Mouse (Mus musculus): ENCODE measurements around the gene Hspe1.
"Not testable (repeated sequence)": the region's sequence is repeated elsewhere in the genome, so short reads cannot be mapped to it uniquely, and the experiment has no call there.

Hspe1 gene

DNA sequence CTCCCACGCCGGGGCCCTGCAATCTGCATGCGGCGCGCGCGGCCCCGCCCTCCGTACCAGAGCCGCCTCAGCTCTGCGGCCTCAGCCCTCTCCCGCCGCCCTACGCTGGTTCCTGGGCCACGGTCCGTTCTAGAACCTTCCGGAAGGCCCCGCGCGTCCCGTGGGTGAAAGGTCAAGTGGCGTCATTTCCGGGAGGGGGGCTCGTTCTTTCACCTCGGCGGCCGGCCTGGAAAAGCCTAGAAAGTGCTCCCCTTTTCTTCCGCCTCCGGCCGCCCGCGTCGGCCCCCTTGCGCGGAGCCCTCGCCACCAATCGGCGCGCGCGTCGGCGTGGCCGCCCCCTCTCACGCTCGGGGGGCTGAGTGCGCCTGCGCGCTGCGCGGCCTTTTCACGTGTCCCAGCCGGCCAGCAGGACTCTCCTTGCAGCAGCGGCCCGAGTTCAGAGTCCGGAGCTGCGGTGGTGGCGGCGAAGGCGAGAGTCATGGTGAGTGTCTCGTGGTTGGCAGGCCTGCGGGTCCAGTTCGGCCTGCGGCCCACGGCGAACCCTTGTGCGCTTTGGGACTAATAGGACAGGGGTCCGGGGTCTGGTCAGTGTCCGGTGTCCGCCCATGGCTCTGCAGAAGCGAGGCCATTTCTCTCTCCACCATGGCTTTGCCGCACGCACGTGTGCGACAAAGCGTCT lies at the start of gene Hspe1, which contains the start of gene Hspd1:
Hspe1 (plus strand) TSS at position 201 of the 679 bp plus-strand sequence.
Hspd1 (minus strand) TSS at position 312 of the 679 bp plus-strand sequence.
- peak; percentile 98 for DNase-seq (ENCODE audit: extremely low read depth, low read depth)

DNA sequence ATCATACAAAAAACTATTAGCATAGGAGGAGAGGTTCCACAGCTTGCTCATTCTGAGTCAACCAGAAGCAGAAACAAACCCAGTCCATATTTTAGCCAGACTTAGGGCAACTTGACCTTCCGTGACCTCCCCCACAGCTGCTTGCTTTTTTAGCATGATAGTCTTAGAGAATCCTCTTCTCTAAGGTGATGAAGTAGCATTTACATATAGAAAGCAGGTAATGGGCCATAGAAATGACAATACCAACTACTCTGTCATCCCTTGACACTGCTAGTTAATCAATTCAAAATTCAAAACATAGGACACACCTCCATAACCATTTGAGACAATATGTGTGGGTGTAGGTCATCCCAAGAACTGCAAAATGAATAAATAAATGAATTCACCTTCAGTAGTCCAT lies 48.0 kb upstream of the Hspe1 start:
- DNase-seq (ENCODE audit: extremely low read depth, low read depth): no peak

DNA sequence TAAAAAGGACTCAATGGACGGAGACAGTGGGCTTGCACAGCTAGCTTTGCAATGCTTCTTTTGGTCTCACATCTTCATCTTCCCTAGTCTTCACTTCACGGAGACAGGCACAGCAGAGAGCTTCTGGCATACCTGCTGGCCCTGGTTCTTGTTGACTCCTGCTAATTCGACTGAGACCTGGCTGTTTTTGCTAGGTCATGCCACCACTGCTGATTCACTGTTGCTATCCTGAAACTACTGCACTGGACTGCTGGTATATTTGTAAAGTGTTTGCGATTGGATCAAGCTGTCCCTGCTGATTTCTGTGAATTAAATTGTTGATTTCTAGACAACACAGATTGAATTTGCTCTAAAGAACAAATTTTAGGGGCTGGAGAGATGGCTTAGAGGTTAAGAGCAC lies 46.2 kb upstream of the Hspe1 start:
- no peak for DNase-seq (ENCODE audit: extremely low read depth, low read depth)

DNA sequence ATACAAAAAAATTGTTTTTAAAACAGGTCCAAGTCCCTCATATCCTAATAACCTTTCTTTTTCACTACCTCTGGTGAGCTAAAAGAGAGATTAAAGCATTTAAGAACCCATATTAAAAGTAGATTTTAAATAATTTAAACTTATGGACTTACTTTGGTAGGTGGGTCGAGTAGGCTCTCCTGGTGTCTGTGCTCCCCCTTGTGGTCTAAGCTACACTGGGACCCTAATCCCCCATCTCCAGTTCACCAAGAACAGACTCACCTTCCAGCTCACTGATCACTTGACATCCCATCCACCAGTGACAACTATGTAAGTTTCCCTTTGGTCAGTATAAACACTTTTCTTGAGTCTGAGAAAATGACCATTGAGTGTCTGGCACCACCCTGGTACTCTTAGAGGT lies 45.7 kb upstream of the Hspe1 start:
- no peak for DNase-seq (ENCODE audit: extremely low read depth, low read depth)

DNA sequence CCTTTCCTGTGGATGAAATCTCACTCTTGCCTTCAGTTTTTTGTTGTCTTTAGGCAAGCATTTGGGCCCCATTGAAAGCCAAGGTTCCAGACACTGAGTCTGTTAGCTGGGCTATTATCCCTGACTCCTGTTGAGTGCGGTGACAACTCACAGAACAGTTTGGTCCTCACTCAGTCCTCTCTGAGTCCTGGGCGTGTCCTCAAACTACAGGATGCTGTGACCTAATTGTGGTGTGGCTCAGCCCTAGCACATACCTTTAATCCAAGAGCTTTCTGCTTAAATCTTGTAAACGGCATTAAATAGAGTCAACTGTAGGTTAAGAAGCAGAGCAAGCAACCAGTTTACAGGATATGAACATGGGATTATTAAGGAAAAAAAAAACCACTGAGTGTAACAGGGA lies 44.8 kb upstream of the Hspe1 start:
- DNase-seq (ENCODE audit: extremely low read depth, low read depth): no peak

DNA sequence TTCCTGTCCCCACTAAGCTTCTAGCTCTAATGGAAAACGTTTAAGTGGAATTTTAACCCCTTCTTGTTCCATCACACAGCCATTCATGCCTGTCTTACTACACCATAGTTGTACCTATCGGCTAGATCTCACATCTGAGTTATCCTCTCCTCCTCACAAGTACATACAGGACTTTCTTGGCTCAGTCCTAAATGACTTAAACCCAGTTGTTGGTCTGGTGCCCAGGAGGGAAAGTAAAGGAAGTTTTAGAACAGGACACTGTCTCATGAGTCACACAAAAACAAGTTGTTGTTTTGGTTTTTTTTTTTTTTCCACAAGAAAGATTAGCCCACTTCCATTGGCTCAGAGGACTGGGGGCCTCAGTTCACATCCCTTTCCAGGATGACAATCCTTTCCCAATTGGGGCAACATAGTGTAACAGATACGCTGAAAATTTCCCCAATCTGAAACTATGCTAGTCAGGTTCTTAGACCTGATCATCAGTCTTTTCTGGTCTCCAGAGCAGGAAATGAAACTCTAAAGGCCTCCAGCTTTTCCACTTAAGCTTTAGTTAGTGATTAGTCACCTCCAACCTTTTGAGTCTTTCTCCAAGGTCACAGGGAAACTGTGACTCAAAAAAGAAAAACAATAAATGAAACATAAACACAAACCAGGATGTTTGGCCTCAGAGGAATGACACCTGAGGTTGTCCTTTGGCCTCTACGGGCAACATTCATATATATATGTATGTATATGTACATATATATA lies 38.9 kb upstream of the Hspe1 start:
- no peak for DNase-seq (ENCODE audit: extremely low read depth, low read depth)

DNA sequence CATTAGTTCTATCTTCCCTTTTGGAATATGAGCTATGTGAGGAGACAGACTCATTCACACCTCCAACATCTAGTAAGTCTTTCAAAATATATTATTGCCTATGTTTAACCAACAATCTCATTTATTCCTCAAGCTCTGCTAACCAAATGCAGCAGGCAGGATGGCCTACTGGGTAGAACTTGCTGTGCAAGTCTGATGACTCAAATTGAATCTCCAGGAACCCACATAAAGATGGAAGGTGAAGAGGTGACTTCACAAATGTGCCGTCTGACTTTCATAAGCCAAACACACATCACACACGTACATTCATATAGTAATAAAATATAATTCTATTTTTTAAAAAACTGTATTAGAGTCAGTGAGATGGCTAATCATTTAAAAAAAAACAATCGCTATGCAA lies 36.3 kb upstream of the Hspe1 start:
- DNase-seq (ENCODE audit: extremely low read depth, low read depth): no peak

DNA sequence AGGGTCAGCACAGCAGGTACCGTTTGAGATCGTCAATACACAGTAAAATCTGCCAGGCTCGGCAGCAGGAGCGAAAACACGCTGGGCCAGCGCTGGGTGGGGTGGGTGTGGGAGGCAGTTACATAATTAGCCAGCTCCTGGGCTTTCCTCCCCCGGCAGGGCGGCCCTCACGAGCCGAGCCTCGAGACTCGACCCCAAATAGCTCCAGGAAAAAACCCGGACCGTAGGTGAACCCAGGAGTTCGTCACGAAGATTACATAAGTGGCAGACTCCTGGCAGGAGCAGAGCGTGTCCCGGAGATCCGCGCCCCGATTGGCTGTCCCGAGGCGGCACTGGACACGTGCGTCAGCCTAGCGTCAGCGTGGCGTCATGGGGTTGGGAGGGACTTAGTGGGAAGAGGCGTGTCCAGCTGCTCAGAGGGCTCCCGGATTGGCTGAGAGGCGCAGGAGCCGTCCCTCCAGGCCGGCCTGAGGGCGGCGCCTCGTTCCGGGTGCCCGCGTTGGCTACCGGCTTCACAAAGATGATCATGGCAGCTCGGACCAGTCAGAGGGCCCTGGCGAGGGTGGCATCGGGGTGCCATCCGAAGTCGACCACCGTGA lies 35.5 kb upstream of the Hspe1 start, which contains the start of gene Coq10b:
Coq10b (plus strand) TSS at position 416 of the 599 bp plus-strand sequence.
- peak; percentile 94 for DNase-seq (ENCODE audit: extremely low read depth, low read depth)

DNA sequence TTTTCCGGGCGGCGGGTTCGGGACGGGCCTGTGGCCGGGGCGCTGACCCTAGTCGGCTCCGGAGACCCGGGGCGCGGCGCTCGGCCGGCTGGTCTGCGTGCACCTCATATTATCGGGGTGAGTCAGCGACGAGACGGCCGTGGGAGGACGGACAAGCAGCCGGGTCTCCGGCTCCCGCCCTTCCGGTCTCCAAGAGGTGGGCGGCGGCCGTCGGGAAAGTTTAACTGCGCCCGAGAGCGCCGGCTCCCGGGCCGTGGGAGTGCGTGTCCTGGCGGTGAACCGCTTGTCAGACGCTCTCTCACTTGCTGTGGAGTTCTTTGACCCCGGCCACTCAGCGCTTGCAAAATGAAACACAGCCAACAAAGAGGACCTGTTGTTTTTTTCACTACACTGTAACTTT lies 34.9 kb upstream of the Hspe1 start:
- DNase-seq (ENCODE audit: extremely low read depth, low read depth): no peak

DNA sequence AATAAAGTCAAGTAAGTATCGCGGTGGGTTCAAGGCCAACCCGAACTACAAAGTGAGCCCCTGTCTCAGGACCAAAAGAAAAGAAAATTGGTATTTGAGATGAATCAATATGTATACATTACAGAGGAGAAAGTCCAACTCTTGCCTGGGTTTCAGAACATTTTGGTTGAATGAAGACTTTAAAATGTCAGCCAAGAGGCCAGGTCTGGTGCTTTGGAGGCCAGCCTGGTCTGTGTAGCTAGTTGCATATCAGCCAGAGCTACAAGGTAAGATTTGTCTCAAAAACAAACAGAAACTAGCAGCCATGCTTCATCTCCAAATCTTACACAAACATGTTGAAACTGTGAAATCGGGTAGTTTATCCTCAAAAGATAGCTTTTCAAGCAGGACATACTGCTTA lies 34.3 kb upstream of the Hspe1 start:
- no peak for DNase-seq (ENCODE audit: extremely low read depth, low read depth)

DNA sequence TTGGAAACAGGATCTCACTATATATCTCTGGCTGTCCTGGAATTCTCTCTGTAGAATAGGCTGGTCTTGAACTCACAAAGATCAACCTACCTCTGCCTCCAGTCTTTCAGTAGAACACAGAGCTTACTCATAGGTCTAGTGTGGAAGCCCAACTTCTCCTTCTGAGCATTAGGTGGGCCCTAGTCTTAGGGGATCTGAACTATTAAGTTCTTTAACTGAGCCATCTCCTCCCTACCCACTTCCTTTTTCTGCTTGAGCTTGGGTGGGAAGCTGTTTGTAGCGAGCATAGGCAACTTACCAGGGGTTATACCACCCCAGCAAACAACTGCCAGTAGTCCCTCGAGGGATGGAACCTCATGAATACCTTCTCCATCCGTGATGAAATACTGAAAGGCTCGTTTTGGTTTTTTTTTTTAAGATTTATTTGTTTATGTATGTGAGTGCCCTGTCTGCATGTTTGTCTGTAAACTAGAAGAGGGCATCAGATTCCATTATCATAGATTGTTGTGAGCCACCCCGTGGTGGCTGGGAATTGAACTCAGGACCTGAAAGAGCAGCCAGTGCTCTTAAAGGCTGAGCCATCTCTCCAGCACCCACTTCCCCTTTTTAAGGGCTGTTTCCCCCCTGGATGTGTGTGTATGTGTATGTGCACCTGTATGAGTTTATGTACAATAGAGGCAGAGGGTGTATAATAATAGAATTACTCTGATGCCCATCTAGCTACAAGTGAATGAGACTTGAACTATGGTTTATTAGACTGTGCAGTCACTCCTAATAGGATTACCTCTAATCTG lies 32.4 kb upstream of the Hspe1 start:
- DNase-seq (ENCODE audit: extremely low read depth, low read depth): peak; percentile 92

DNA sequence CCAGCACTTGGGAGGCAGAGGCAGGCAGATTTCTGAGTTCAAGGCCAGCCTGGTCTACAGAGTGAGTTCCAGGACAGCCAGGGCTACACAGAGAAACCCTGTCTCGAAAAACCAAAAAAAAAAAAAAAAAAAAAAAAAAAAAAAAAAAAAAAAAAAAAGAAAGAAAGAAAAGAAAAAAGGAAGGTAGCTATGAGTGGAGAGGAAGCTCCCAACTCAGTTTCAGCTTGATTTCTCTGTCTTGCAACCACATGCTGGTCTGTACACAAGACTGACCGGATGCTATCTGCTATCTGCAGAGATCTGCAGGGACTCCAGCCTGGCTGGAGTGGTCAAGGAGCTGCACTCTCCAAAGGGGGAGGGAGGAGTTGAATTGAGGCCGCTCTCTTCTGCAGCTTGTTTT lies 29.5 kb upstream of the Hspe1 start:
- DNase-seq (ENCODE audit: extremely low read depth, low read depth): not testable (repeated sequence)

DNA sequence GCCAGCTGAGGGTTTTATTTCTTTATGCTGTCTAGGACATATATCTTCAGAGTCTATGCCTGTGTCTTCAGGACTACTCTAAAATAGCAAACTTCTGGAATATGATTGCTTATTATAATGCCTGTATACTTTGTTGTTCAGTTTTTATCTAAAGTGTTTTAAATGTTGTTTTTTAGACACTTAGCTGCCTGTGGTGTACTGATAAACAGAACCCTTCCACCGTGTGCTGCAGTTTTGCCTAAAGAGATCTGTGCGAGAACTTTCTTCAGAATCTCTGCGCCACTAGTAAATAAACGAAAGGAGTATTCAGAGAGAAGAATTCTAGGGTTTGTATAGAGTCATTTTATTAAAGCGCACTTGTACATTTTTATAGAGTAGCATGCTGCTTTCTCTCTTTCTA lies 26.8 kb upstream of the Hspe1 start:
- no peak for DNase-seq (ENCODE audit: extremely low read depth, low read depth)

DNA sequence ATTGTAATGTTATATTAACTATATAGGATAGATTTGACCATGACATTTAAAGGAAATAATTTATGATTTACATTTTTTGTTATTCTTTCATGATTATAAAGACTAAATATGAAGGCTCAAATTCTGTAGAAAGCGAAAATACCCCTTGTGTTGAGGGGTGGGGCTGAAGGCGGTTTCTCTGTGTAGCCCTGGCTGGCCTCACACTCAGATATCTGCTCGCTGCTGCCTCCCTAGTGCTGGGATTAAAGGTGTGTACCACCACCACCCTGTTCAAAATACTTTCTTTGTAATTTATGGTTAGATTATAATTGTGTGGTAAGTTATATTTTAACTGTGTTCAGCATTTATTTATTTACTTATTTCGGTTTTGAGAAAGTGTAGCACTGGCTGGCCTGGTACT lies 26.2 kb upstream of the Hspe1 start:
- DNase-seq (ENCODE audit: extremely low read depth, low read depth): no peak

DNA sequence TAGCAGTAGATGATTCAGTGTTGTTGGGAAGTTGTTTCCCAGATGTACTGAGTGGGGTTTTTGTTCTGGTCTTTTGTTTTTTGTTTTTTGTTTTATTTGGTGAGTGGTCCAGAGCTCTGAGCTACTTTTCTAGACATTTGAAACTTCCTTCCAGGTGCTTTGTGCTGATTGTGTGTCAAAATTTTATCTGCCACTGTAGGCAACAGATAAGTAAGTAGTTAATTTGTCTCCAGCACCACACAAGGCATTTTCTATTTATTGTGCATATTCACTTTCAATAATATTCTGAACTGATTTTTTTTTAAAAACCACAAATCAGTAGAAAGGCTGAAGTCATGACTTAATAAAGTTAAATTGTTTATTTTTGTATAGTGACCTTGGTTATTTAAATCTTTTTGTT lies 15.6 kb upstream of the Hspe1 start:
- not testable (repeated sequence) for DNase-seq (ENCODE audit: extremely low read depth, low read depth)

DNA sequence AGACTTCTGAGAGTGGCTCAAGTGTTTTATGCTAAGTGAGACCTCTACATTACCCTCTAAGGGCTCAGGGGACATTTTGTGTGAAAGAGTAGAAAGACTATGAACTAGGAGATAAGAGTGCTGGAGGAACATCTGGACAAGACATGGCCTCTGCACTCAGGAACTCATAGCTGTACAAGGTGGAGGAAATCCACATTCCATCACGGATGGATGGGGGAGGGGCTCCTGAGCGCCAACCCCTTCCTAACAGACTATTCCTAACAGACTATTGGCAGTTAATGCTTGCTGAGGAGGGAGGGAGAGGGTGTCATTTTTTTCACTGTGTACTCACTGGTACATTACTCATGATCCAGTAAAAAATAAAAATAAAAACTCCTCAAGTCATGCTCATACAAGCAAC lies 13.2 kb upstream of the Hspe1 start:
- DNase-seq (ENCODE audit: extremely low read depth, low read depth): no peak

DNA sequence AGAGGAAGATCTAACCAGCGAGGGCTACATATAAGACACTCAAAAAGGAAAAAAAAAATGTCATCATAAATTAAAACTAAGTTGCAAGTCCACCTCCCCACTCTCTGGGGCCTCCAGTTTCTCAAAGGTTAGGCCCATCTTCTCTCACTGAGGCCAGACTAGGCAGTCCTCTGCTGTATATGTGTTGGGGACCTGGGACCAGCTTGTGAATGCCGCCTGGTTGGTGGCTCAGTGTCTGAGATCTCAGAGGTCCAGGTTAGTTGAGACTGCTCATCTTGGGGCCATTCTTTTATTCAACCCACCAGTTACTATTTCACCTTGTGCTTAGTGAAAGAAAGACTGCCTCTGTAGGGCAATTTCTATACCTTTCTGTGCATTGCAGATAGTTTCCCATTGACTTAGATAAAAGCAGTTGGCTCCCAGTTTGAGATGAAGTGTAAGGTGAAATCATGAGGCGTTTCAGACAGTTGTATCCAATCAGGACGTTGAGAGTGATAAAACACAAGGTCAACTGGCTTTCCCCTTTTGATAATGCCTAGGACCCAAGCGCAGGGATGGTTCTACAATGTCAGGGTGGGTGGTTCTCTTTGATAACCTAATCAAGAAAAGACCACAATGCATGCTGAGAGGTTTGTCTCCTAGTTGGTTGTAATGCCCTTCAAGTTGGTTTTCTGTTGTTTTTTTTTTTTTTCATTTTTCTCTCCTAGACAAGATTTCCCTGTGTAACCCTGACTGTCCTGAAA lies 12.1 kb upstream of the Hspe1 start:
- DNase-seq (ENCODE audit: extremely low read depth, low read depth): peak; percentile 90

DNA sequence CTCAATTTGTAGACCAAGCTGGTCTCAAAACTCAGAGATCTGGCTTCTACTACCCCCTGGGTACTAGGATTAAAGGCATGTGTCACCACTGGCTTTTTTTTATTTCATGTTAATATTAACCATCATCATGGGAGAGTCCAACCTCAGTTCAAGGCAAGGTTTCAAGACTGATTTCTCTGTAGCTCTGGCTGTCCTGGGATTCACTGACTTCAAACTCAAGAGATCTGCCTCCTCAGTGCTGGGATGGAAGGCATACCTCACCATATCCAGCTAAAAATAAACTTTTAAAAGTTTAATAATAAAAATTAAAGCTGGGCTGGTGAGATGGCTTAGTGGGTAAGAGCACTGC lies 11.6 kb upstream of the Hspe1 start:
- no peak for DNase-seq (ENCODE audit: extremely low read depth, low read depth)

DNA sequence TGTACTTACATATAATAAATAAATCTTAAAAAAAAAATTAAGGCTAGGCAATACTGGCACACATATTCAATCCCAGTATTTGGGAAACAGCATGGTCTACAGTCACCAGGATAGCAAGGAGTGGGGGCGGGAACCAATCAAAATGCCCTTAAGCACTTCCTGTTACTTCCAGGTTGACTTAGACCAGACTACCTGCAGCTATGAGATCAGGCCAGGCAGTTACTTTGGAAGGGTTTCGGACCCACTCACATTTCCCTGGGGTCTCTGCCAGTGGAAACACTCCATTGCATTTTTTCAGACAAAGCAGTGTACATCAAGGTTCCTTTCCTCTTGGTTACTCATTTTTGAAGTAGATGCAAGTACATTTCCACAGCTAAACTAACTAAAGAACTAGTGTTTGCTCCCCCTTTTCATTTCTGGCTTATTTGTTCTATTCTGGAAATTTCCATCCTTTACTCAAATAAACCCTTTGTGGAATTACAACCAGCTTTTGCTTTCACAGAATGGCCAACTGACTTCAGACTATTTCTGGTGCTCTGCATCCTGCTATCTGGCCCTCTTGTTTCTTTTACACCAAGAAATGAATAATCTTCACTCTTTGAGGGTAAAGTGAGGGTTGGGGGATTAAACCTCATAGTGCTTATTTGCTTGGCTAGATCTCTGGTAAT lies 10.9 kb upstream of the Hspe1 start:
- no peak for DNase-seq (ENCODE audit: extremely low read depth, low read depth)

DNA sequence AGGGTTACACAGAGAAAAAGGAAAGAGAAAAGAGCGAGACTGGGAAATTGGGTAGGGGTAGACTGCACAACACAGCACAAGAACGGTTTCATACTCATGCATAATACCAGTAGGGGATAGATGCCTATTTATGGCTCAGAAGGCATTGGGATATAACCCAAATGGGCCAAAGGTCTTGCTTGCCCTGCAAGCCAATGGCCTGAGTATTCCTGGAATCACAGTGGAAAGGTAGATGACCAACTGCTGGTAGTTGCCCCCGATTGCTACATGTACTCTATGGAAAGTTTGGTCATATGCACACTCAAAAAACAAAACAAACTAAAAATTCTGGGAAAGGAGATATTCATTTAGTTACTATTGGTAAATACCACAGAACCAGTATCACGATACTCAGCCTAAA lies 8.3 kb upstream of the Hspe1 start:
- no peak for DNase-seq (ENCODE audit: extremely low read depth, low read depth)

DNA sequence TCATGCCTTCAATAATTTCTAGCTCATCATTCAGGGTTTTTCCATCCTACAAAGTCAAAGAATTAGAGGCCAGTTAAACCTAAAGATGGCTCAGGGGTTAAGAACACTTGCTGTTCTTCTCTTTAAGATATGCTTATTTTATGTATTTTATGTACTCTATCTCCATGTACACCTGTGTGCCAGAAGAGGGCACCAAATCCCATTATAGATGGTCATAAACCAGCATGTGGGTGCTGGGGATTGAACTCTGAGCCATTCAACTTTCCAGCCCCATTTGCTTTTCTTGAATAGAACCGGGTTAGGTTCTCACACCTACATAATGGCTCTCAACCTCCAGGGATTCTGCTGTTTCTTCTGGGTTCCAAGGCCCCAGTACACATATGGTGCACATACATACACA lies 5.8 kb upstream of the Hspe1 start:
- DNase-seq (ENCODE audit: extremely low read depth, low read depth): no peak
